Mouse (Mus musculus): Measurements from ENCODE around the gene Aldh1a2.

- TF ChIP-seq CTCF (conservative IDR thresholded peaks at IDR 0.05; ENCODE audit: low read length) (no peak), NANOG (IDR thresholded peaks at IDR 0.05; ENCODE audit: borderline replicate concordance, low read length) (no peak), POU5F1 (IDR thresholded peaks at IDR 0.05; ENCODE audit: borderline replicate concordance, low read length) (no peak)
Measured at GRCm38 (mm10) chr9:71254380-71254779, 38.8 kb downstream of the Aldh1a2 start.

All from E14TG2a.4 (cell line).